Mouse (Mus musculus): ENCODE data around the gene Vpreb1. TPM values are rescaled to one million over a fixed set of nuclear protein-coding genes. Genes with fewer than 3 reads are reported as not detected.
A peak's percentile ranks its signal among the peaks of the same experiment; 100 is the strongest.

Gene Vpreb1
- polyA plus RNA-seq, 1 experiment = 2.6 TPM

DNA sequence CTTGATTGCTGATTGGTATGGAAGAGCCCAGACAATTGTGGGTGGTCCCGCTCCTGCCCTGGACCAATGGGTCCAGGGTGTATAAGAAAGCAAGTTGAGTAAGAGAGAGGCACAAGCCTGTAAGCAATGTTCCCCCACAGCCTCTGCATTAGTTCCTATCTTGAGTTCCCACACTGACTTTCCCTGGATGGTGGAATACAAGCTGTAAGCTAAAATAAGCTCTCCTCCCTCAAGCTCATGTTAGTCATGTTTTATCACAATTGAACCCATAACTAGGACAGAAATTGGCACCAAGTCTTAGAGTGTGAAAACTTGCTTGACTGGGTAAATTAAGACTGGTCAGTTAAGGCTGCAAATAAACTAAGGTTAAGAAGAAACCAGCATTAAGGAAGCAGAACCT, 15.1 kb downstream of the Vpreb1 start:
- no peak for DNase-seq (ENCODE audit: low read depth in 1 of 2, low spot score in 2 of 2)
- no peak for TF ChIP-seq POLR2A (IDR thresholded peaks at IDR 0.05; ENCODE audit: low read depth, low read length)
- no peak for TF ChIP-seq CTCF (IDR thresholded peaks at IDR 0.05; ENCODE audit: extremely low read depth, insufficient read depth, insufficient read length, insufficient replicate concordance)
- H3K36me3 ChIP-seq (ENCODE audit: control insufficient read depth, insufficient read depth, low read length) = no peaks in the 10 kb centered on the region
- no peak overlapping the region for H3K27ac ChIP-seq (ENCODE audit: insufficient read depth, low read length)
- H3K27me3 ChIP-seq (ENCODE audit: control insufficient read depth, insufficient read depth, low read length) = no peaks in the 10 kb centered on the region
- no peaks in the 10 kb centered on the region for H3K4me1 ChIP-seq (ENCODE audit: control insufficient read depth, insufficient read depth, insufficient read length)
- 76% methylated on average over 1 of the region's 1 CpGs for WGBS
- no peak overlapping the region for H3K4me3 ChIP-seq (ENCODE audit: extremely low read depth, insufficient read depth, insufficient read length)

DNA sequence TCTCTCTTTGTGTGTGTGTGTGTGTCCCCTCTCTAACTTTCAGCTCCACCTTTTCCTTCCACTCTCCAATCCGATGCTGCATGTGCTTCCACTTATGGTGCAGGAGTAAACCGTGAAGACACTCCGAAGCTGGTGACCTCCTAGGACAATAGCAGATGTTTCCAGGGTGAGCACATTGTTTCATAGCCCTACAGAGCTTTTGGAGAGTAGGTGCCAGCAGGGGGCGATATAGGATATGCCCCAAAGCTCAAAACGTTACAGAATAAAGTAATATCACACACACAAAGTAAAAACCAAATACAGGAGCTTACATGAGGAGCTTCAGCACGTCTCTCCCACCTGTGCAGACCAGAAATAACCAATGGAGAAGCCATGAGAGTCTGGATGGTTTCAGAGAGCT, 15.8 kb downstream of the Vpreb1 start:
- no peaks in the 10 kb centered on the region for H3K27me3 ChIP-seq (ENCODE audit: control insufficient read depth, insufficient read depth, low read length)
- H3K4me3 ChIP-seq (ENCODE audit: extremely low read depth, insufficient read depth, insufficient read length) = no peak overlapping the region
- no peaks in the 10 kb centered on the region for H3K4me1 ChIP-seq (ENCODE audit: control insufficient read depth, insufficient read depth, insufficient read length)
- H3K27ac ChIP-seq (ENCODE audit: insufficient read depth, low read length) = no peak overlapping the region
- 6% methylated on average over 6 of the region's 6 CpGs for WGBS
- peak; percentile 28 to 50 for DNase-seq (ENCODE audit: low read depth in 1 of 2, low spot score in 2 of 2)
- no peaks in the 10 kb centered on the region for H3K36me3 ChIP-seq (ENCODE audit: control insufficient read depth, insufficient read depth, low read length)
- TF ChIP-seq POLR2A (IDR thresholded peaks at IDR 0.05; ENCODE audit: low read depth, low read length) = no peak
- peak; percentile 30; the same call in 1 of the 2 replicates for TF ChIP-seq CTCF (IDR thresholded peaks at IDR 0.05; ENCODE audit: extremely low read depth, insufficient read depth, insufficient read length, insufficient replicate concordance)

DNA sequence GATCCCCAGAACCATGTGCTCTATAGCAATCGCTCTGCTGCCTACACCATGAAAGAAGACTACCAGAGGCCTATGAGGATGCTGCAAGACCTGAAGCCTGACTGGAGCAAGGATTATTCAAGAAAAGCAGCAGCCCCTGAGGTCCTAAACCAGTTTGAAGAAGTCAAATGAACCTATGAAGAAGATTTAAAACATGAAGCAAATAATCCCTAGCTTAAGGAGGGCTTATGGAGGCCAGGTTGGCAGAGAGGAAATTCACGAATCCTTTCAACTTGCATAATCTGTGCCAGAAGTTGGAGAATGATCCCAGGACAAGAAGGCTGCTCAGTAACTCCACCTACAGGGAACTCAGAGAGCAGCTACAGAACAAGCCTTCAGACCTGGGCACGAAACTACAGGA, 18.2 kb downstream of the Vpreb1 start:
- TF ChIP-seq POLR2A (IDR thresholded peaks at IDR 0.05; ENCODE audit: low read depth, low read length) (no peak), CTCF (IDR thresholded peaks at IDR 0.05; ENCODE audit: extremely low read depth, insufficient read depth, insufficient read length, insufficient replicate concordance) (no peak)
- Histone ChIP-seq H3K4me1 (ENCODE audit: control insufficient read depth, insufficient read depth, insufficient read length) (no peaks in the 10 kb centered on the region), H3K27ac (ENCODE audit: insufficient read depth, low read length) (no peak overlapping the region), H3K27me3 (ENCODE audit: control insufficient read depth, insufficient read depth, low read length) (no peaks in the 10 kb centered on the region), H3K36me3 (ENCODE audit: control insufficient read depth, insufficient read depth, low read length) (no peaks in the 10 kb centered on the region), H3K4me3 (ENCODE audit: extremely low read depth, insufficient read depth, insufficient read length) (no peak overlapping the region)
- WGBS = 87% methylated on average over 3 of the region's 3 CpGs
- DNase-seq (ENCODE audit: low read depth in 1 of 2, low spot score in 2 of 2) = no peak

DNA sequence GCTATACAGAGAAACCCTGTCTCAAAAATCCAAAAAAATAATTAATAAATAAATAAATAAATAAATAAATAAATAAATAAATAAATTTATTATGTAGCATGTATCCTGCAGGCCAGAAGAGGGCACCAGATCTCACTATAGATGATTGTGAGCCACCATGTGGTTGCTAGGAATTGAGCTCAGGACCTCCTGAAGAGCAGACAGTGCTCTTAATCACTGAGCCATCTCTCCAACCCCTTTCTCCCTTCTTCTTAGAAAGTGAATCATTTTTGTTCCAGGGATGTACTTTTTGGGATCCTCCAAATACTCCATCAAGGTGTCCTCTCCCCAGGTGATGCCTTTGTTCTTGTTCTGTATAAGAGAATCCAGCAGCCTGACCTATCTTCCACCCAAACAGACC, 21.4 kb downstream of the Vpreb1 start:
- no peak for DNase-seq (ENCODE audit: low read depth in 1 of 2, low spot score in 2 of 2)
- H3K4me3 ChIP-seq (ENCODE audit: extremely low read depth, insufficient read depth, insufficient read length) = no peak overlapping the region
- H3K27ac ChIP-seq (ENCODE audit: insufficient read depth, low read length) = no peak overlapping the region
- H3K4me1 ChIP-seq (ENCODE audit: control insufficient read depth, insufficient read depth, insufficient read length) = no peaks in the 10 kb centered on the region
- H3K36me3 ChIP-seq (ENCODE audit: control insufficient read depth, insufficient read depth, low read length) = no peaks in the 10 kb centered on the region
- no peak for TF ChIP-seq CTCF (IDR thresholded peaks at IDR 0.05; ENCODE audit: extremely low read depth, insufficient read depth, insufficient read length, insufficient replicate concordance)
- no peak for TF ChIP-seq POLR2A (IDR thresholded peaks at IDR 0.05; ENCODE audit: low read depth, low read length)
- no peaks in the 10 kb centered on the region for H3K27me3 ChIP-seq (ENCODE audit: control insufficient read depth, insufficient read depth, low read length)

DNA sequence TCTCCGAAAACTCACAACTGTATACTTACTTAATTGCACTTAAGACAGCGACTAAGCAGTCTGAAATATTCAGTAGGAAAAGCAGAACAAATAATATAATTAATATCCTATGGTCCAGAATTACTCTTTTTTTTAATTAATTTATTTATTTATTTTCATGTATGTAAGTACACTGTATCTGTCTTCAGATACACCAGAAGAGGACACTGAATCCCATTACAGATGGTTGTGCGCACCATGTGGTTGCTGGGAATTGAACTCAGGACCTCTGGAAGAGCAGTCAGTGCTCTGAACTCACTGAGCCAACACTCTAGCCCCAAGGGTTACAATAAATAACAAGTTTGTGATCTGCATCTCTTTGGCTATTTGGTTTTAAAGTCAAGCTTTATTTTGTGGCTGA, 41.0 kb downstream of the Vpreb1 start:
- TF ChIP-seq CTCF (IDR thresholded peaks at IDR 0.05; ENCODE audit: extremely low read depth, insufficient read depth, insufficient read length, insufficient replicate concordance) = no peak
- no peak for TF ChIP-seq POLR2A (IDR thresholded peaks at IDR 0.05; ENCODE audit: low read depth, low read length)
- WGBS = 89% methylated on average over 3 of the region's 3 CpGs
- no peak for DNase-seq (ENCODE audit: low read depth in 1 of 2, low spot score in 2 of 2)

DNA sequence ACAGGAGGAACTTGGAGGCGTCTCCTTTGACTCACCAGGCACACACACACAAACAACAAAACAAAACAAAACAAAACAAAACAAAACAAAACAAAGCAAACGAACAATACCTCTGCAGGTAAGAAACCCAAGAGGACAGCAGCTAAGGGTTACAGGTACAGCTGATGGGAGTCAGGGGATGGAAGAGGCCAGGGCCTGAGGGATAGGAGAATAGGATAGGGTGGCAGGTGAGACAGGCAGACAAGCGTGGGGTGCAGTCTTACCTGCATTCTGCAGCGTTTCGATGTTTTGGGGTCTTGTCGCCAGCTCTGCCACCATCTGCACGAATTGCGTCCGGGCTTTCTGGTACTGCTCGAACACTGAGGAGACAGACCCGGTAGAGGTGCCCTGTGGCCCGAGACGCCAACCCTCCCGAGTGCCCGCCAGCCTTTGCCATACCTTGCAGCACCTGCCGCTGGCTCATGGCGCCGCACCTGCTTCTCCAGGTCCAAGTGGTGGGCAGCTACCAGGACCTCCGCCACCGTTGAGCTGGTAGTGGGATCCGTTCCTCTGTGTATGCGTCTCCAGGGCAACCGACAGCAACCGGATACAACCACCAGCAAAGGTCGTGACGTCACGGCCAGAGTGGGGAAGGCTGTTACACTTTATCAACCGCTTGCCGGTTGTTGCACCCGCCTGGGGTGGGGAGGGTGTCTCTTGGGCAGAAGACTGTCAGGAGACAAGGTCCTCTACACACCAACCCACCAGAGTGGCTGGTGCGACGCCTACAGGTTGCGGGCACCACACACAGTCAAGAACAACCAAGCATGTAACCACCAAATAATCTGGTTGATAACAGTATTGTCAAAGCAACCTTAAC, 41.7 kb downstream of the Vpreb1 start, which contains the start of gene Spag6l:
Spag6l (minus strand) TSS at position 700 of the 859 bp plus-strand sequence.
- peak; percentile 61 to 79 for DNase-seq (ENCODE audit: low read depth in 1 of 2, low spot score in 2 of 2)
- H3K27me3 ChIP-seq (ENCODE audit: control insufficient read depth, insufficient read depth, low read length) = no peaks in the 10 kb centered on the region
- H3K4me1 ChIP-seq (ENCODE audit: control insufficient read depth, insufficient read depth, insufficient read length) = peaks cover 6% of the 10 kb centered on the region; the same call in 1 of the 2 replicates
- no peak within 1 kb of the TSS for H3K27ac ChIP-seq (ENCODE audit: insufficient read depth, low read length)
- WGBS = 5% methylated on average over 33 of the region's 33 CpGs
- H3K36me3 ChIP-seq (ENCODE audit: control insufficient read depth, insufficient read depth, low read length) = no peaks in the 10 kb centered on the region
- peak within 1 kb of the TSS; percentile 53 for H3K4me3 ChIP-seq (ENCODE audit: extremely low read depth, insufficient read depth, insufficient read length)
- TF ChIP-seq POLR2A (IDR thresholded peaks at IDR 0.05; ENCODE audit: low read depth, low read length) = no peak
- TF ChIP-seq CTCF (IDR thresholded peaks at IDR 0.05; ENCODE audit: extremely low read depth, insufficient read depth, insufficient read length, insufficient replicate concordance) = no peak

More for the DNA sequence above, 41.0 kb downstream of the Vpreb1 start:
- Histone ChIP-seq H3K27ac (ENCODE audit: insufficient read depth, low read length) (no peak overlapping the region), H3K4me3 (ENCODE audit: extremely low read depth, insufficient read depth, insufficient read length) (no peak overlapping the region), H3K36me3 (ENCODE audit: control insufficient read depth, insufficient read depth, low read length) (no peaks in the 10 kb centered on the region), H3K27me3 (ENCODE audit: control insufficient read depth, insufficient read depth, low read length) (no peaks in the 10 kb centered on the region), H3K4me1 (ENCODE audit: control insufficient read depth, insufficient read depth, insufficient read length) (peaks cover 6% of the 10 kb centered on the region; the same call in 1 of the 2 replicates)

DNA sequence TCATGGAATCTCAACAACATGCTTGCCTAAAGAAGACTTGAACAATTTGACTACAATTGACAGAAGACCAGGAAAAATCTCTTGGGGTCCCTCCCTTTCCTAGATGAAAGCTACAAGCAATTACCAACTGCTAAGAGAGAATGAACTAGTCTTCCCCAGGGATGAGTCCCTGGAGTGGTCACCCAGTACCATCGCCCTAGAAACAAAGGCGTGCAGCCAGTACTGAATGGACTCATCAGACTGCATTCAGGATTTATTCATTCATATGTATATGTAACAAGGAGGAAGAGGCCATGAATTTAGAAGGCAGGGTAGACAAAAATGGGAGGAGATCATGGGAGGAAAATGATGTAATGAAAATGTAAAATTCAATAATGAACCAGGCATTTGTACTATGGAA, 44.4 kb downstream of the Vpreb1 start:
- 95% methylated on average over 2 of the region's 2 CpGs for WGBS
- H3K27ac ChIP-seq (ENCODE audit: insufficient read depth, low read length) = no peak overlapping the region
- no peak for DNase-seq (ENCODE audit: low read depth in 1 of 2, low spot score in 2 of 2)
- no peaks in the 10 kb centered on the region for H3K36me3 ChIP-seq (ENCODE audit: control insufficient read depth, insufficient read depth, low read length)
- no peak overlapping the region for H3K4me3 ChIP-seq (ENCODE audit: extremely low read depth, insufficient read depth, insufficient read length)
- no peak for TF ChIP-seq POLR2A (IDR thresholded peaks at IDR 0.05; ENCODE audit: low read depth, low read length)
- TF ChIP-seq CTCF (IDR thresholded peaks at IDR 0.05; ENCODE audit: extremely low read depth, insufficient read depth, insufficient read length, insufficient replicate concordance) = no peak
- peaks cover 6% of the 10 kb centered on the region; the same call in 1 of the 2 replicates for H3K4me1 ChIP-seq (ENCODE audit: control insufficient read depth, insufficient read depth, insufficient read length)
- H3K27me3 ChIP-seq (ENCODE audit: control insufficient read depth, insufficient read depth, low read length) = no peaks in the 10 kb centered on the region
